Mouse (Mus musculus): Measurements from ENCODE around the gene Cers3. TPM values are rescaled to one million over a fixed set of nuclear protein-coding genes. Genes with fewer than 3 reads are reported as not detected.

The Cers3 gene
- total and polyA plus RNA-seq, 2 experiments = 0.10 TPM; not detected in 1

- no peak for TF ChIP-seq CTCF (IDR thresholded peaks at IDR 0.05; ENCODE audit: low read depth, low read length)
- TF ChIP-seq POLR2A (IDR thresholded peaks at IDR 0.05; ENCODE audit: extremely low read depth, insufficient read depth, low read length) = no peak
- H3K79me2 ChIP-seq (ENCODE audit: control insufficient read depth, insufficient read depth, low read length) = no peaks in the 10 kb centered on the region
- no peak overlapping the region for H3K9ac ChIP-seq (ENCODE audit: low read depth, low read length)
- H3K27ac ChIP-seq (replicated peaks; ENCODE audit: insufficient read depth, low read depth, low read length) = no peak overlapping the region
- no peaks in the 10 kb centered on the region for H3K4me1 ChIP-seq (ENCODE audit: control insufficient read depth, insufficient read depth, low read length)
- no peaks in the 10 kb centered on the region for H3K27me3 ChIP-seq (ENCODE audit: control insufficient read depth, insufficient read depth, low read length)
- no peak overlapping the region for H3K4me3 ChIP-seq (ENCODE audit: insufficient read depth, low read depth, low read length)
- H3K36me3 ChIP-seq (ENCODE audit: control insufficient read depth, insufficient read depth, low read length) = no peaks in the 10 kb centered on the region
- no peak for DNase-seq (ENCODE audit: extremely low read depth, low read depth, low spot score)
- 87% methylated on average over 6 of the region's 6 CpGs for WGBS
These were observed 72.2 kb downstream of the Cers3 start for GRCm38 (mm10) chr7:66815526-66815925.

- no peaks in the 10 kb centered on the region for H3K27me3 ChIP-seq (ENCODE audit: control insufficient read depth, insufficient read depth, low read length)
- no peaks in the 10 kb centered on the region for H3K36me3 ChIP-seq (ENCODE audit: control insufficient read depth, insufficient read depth, low read length)
- H3K9ac ChIP-seq (ENCODE audit: low read depth, low read length) = no peak overlapping the region
- no peak for TF ChIP-seq POLR2A (IDR thresholded peaks at IDR 0.05; ENCODE audit: extremely low read depth, insufficient read depth, low read length)
- peak; percentile 98 for TF ChIP-seq CTCF (IDR thresholded peaks at IDR 0.05; ENCODE audit: low read depth, low read length)
- 40% methylated on average over 6 of the region's 6 CpGs for WGBS
- H3K4me3 ChIP-seq (ENCODE audit: insufficient read depth, low read depth, low read length) = no peak overlapping the region
- DNase-seq (ENCODE audit: extremely low read depth, low read depth, low spot score) = peak; percentile 11
- no peak overlapping the region for H3K27ac ChIP-seq (replicated peaks; ENCODE audit: insufficient read depth, low read depth, low read length)
- no peaks in the 10 kb centered on the region for H3K79me2 ChIP-seq (ENCODE audit: control insufficient read depth, insufficient read depth, low read length)
- no peaks in the 10 kb centered on the region for H3K4me1 ChIP-seq (ENCODE audit: control insufficient read depth, insufficient read depth, low read length)
These were observed 76.7 kb downstream of the Cers3 start for GRCm38 (mm10) chr7:66820034-66820433.

GRCm38 (mm10) chr7:66830803-66831202 lies 87.5 kb downstream of the Cers3 start:
- Histone ChIP-seq H3K4me1 (ENCODE audit: control insufficient read depth, insufficient read depth, low read length) (no peaks in the 10 kb centered on the region; the same call in 1 of the 2 replicates), H3K79me2 (ENCODE audit: control insufficient read depth, insufficient read depth, low read length) (no peaks in the 10 kb centered on the region), H3K4me3 (ENCODE audit: insufficient read depth, low read depth, low read length) (no peak overlapping the region), H3K27me3 (ENCODE audit: control insufficient read depth, insufficient read depth, low read length) (0 out of 2 replicates have a peak, but pooled peaks cover 3% of the 10 kb centered on the region), H3K36me3 (ENCODE audit: control insufficient read depth, insufficient read depth, low read length) (no peaks in the 10 kb centered on the region), H3K27ac (replicated peaks; ENCODE audit: insufficient read depth, low read depth, low read length) (no peak overlapping the region), H3K9ac (ENCODE audit: low read depth, low read length) (no peak overlapping the region)
- 62% methylated on average over 5 of the region's 5 CpGs for WGBS
- DNase-seq (ENCODE audit: extremely low read depth, low read depth, low spot score) = no peak
- TF ChIP-seq CTCF (IDR thresholded peaks at IDR 0.05; ENCODE audit: low read depth, low read length) (no peak), POLR2A (IDR thresholded peaks at IDR 0.05; ENCODE audit: extremely low read depth, insufficient read depth, low read length) (no peak)

GRCm38 (mm10) chr7:66831295-66831694 lies 88.0 kb downstream of the Cers3 start:
- H3K4me1 ChIP-seq (ENCODE audit: control insufficient read depth, insufficient read depth, low read length) = no peaks in the 10 kb centered on the region; the same call in 1 of the 2 replicates
- H3K27ac ChIP-seq (replicated peaks; ENCODE audit: insufficient read depth, low read depth, low read length) = no peak overlapping the region
- H3K27me3 ChIP-seq (ENCODE audit: control insufficient read depth, insufficient read depth, low read length) = 0 out of 2 replicates have a peak, but pooled peaks cover 3% of the 10 kb centered on the region
- TF ChIP-seq POLR2A (IDR thresholded peaks at IDR 0.05; ENCODE audit: extremely low read depth, insufficient read depth, low read length) = no peak
- no peak for TF ChIP-seq CTCF (IDR thresholded peaks at IDR 0.05; ENCODE audit: low read depth, low read length)
- H3K4me3 ChIP-seq (ENCODE audit: insufficient read depth, low read depth, low read length) = no peak overlapping the region
- WGBS = 38% methylated on average over 5 of the region's 5 CpGs
- H3K36me3 ChIP-seq (ENCODE audit: control insufficient read depth, insufficient read depth, low read length) = no peaks in the 10 kb centered on the region
- H3K9ac ChIP-seq (ENCODE audit: low read depth, low read length) = no peak overlapping the region
- DNase-seq (ENCODE audit: extremely low read depth, low read depth, low spot score) = no peak
- H3K79me2 ChIP-seq (ENCODE audit: control insufficient read depth, insufficient read depth, low read length) = no peaks in the 10 kb centered on the region

- H3K27ac ChIP-seq (replicated peaks; ENCODE audit: insufficient read depth, low read depth, low read length) = no peak within 1 kb of the TSS
- TF ChIP-seq CTCF (IDR thresholded peaks at IDR 0.05; ENCODE audit: low read depth, low read length) = peak; percentile 98
- 0 out of 2 replicates have a peak, but pooled peaks have one; percentile 32 for TF ChIP-seq POLR2A (IDR thresholded peaks at IDR 0.05; ENCODE audit: extremely low read depth, insufficient read depth, low read length)
- under 1% methylated on average over 30 of the region's 30 CpGs for WGBS
- peak; percentile 93 for DNase-seq (ENCODE audit: extremely low read depth, low read depth, low spot score)
- H3K36me3 ChIP-seq (ENCODE audit: control insufficient read depth, insufficient read depth, low read length) = no peaks in the 10 kb centered on the region
- peak within 1 kb of the TSS; percentile 60 for H3K4me3 ChIP-seq (ENCODE audit: insufficient read depth, low read depth, low read length)
- H3K9ac ChIP-seq (ENCODE audit: low read depth, low read length) = peak within 1 kb of the TSS; percentile 35
- H3K27me3 ChIP-seq (ENCODE audit: control insufficient read depth, insufficient read depth, low read length) = peaks cover 7% of the 10 kb centered on the region
- no peaks in the 10 kb centered on the region for H3K4me1 ChIP-seq (ENCODE audit: control insufficient read depth, insufficient read depth, low read length)
- H3K79me2 ChIP-seq (ENCODE audit: control insufficient read depth, insufficient read depth, low read length) = no peaks in the 10 kb centered on the region
These were observed 96.2 kb downstream of the Cers3 start, which contains the start of gene Adamts17 for GRCm38 (mm10) chr7:66839463-66840007. TSS of gene Adamts17 (plus strand) at chr7:66839735.

Data from liver, adult 2 months (tissue).